Mouse (Mus musculus): ENCODE data around the gene Calm4.

DNA sequence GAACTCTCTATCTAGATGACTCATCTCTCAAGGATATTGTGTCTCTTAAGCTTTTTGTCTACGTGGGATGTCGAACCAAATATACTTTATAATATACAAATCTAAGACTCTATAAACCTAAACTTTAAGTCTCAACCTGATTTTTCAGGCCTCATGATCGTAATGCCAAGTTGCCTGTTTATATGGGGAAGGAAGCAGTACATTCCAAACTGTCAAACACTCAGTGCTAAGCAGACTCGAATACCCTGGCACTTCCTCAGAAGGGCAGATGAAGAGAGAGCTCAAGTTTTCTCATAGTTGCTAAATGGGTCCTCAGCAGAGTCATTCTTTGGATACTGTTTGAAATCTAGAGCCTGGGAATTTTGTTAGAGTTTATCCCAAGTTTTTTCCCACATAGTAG, 40.9 kb upstream of the Calm4 start:
- TF ChIP-seq CTCF (IDR thresholded peaks at IDR 0.05; ENCODE audit: borderline replicate concordance, insufficient read depth, low read depth, low read length) (no peak), POLR2A (IDR thresholded peaks at IDR 0.05; ENCODE audit: borderline replicate concordance, insufficient read depth, low read length) (no peak)
